Mouse (Mus musculus) liver, postnatal 0 days (tissue): ENCODE results near the gene Ccr1.

Experiments used
- CTCF ChIP-seq: sonication (generic); IDR thresholded peaks from 2 replicates; pipeline ENCODE4 v1.5.1; 2016; ENCODE audit warnings: antibody characterized with exemption, low read depth
- EP300 ChIP-seq: IDR thresholded peaks from 2 replicates; pipeline ENCODE4 v1.6.1; 2016; ENCODE audit warnings: antibody characterized with exemption, low read depth, mild to moderate bottlenecking

DNA sequence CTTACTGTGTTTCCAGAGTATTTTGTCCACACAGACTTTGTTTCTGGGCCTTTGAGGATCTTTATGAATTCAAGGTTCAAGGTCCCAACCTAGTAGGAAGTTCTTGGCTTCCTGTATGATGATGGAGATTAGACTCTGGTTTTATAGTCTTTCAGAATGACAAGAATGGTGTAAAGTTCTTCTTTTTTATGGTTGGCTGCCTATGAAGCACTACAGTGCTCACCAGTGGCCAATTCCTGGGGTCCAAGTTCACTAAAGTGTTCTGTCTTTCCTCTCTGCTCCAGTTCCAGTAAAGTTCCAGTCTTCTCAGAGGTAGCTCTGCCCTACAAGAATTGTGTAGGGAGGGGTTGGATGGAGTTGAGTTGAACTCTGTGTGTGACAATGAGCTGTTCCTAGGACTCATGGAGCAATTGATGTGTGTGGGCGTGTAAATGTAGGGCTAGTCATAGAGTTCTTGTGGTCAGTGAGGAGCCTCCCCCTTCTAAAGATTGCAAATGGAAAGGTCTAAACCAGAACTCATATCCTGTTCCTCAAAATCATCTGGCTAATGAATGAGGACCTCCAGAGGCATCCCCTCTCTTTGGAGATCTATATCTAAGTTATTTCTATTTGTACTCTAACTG, at the start of gene Ccr1:
- no peak for TF ChIP-seq CTCF
- TF ChIP-seq EP300, result 0 out of 2 replicates have a peak, but pooled peaks have one; percentile 10
